Mouse (Mus musculus) brain, embryonic 18.5 days (tissue): ENCODE results near the gene Olfr146.

Experiments used
- DNase-seq: peaks from one replicate; pipeline ENCODE4 v3.0.0-alpha.2; 2012; ENCODE audit warnings: low read depth, low spot score

The Olfr146 gene

GRCm38 (mm10) chr9:39023277-39023676 is at the start of gene Olfr146:
Gene Olfr146, minus strand, starts transcription at chr9:39023377.
- DNase-seq: no peak

DNA sequence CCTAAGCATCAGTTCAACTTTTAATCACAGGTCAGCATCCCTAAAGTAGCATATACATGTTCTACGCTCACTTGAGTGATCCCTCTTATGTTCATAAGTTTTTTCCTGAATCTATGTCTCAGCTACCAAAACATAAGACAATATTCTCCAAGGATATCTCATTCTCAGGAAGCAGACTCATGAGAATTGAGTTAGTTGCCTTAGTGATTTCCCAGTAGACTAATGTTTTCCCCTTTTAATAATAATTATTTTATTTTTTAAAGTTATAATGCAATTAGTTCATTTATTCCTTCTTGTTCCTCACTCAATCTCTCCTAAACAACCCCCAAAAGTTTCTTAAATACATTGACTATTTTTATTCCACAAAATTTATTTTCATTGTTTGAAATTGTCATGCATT is 41.7 kb upstream of the Olfr146 start, which contains the start of gene Olfr937:
TSS of gene Olfr937 (minus strand) at position 101 of the 400 bp plus-strand sequence.
- DNase-seq: no peak

GRCm38 (mm10) chr9:38999583-38999982 is 23.6 kb downstream of the Olfr146 start, which contains the start of gene Olfr935:
Gene Olfr935, minus strand, starts transcription at chr9:38999683.
- no peak for DNase-seq

DNA sequence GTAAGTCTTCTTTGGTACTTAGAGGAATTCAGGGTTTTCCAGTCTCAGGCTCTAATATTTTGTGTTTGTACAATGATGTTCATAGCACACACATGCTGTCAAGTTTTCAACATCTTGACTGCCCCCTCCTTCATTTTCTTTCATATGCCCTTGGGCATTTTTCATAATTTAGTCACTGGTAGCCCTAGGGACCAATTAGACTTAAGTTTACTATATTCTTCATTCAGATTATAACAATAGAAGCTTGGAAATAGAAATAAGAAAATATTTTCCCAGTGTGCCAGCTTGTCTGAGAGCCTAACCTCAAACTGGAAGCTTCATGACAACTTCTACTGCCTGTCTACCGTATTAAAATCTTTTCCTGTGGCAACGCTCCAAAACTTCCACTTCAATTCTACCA is 35.0 kb downstream of the Olfr146 start, which contains the start of gene Olfr934:
TSS of gene Olfr934 (minus strand) at position 101 of the 400 bp plus-strand sequence.
- DNase-seq: no peak

- no peak for DNase-seq
Observed at GRCm38 (mm10) chr9:38972013-38972412, 51.2 kb downstream of the Olfr146 start, which contains the start of gene Olfr933. Gene Olfr933, plus strand, starts transcription at chr9:38972313.
